Mouse (Mus musculus) embryonic facial prominence, embryonic 12.5 days (tissue): ENCODE measurements around the gene Dram1. TPM values are rescaled to one million over a fixed set of nuclear protein-coding genes. Genes with fewer than 3 reads are reported as not detected.

Source experiments
- ATAC-seq: fragments of 200-750 bp; cut with Nextera tagmentation; 2 replicates; pipeline ENCODE4 v1.8.0; 2017; ENCODE audit not compliant: insufficient number of reproducible peaks, insufficient read depth, low FRiP score, low TSS enrichment
- H3K27ac ChIP-seq: fragments of 300-500 bp; sonication (generic); 2 replicates; pipeline ENCODE4 v1.5.1; 2016; ENCODE audit warnings: mild to moderate bottlenecking
- H3K27me3 ChIP-seq: fragments of 300-500 bp; sonication (generic); 2 replicates; pipeline ENCODE4 v1.6.1; 2016; ENCODE audit warnings: mild to moderate bottlenecking, moderate library complexity
- H3K36me3 ChIP-seq: fragments of 300-500 bp; sonication (generic); 2 replicates; pipeline ENCODE4 v1.6.1; 2016; ENCODE audit warnings: mild to moderate bottlenecking
- H3K4me1 ChIP-seq: fragments of 300-500 bp; sonication (generic); 2 replicates; pipeline ENCODE4 v1.6.1; 2016
- H3K4me2 ChIP-seq: fragments of 300-500 bp; sonication (generic); replicated peaks from 2 replicates; pipeline ENCODE4 v1.6.1; 2016; ENCODE audit warnings: mild to moderate bottlenecking, moderate library complexity
- H3K4me3 ChIP-seq: fragments of 300-500 bp; sonication (generic); 2 replicates; pipeline ENCODE4 v1.5.1; 2016; ENCODE audit warnings: mild to moderate bottlenecking
- H3K9ac ChIP-seq: fragments of 300-500 bp; sonication (generic); 2 replicates; pipeline ENCODE4 v1.6.1; 2016; ENCODE audit warnings: mild to moderate bottlenecking, moderate library complexity
- H3K9me3 ChIP-seq: fragments of 300-500 bp; sonication (generic); 2 replicates; pipeline ENCODE4 v1.6.1; 2016; ENCODE audit warnings: mild to moderate bottlenecking, moderate library complexity
- WGBS: fragments of 180-500 bp; shearing (Covaris S2); methylation state at CpG from one replicate; pipeline ENCODE4 v1.1.7; 2016; 5-methylcytosine and 5-hydroxymethylcytosine counted together
- polyA plus RNA-seq: library from polyadenylated mRNA; unstranded; fragments of >200 nt; fragmentation: Nextera tagmentation; extraction: Ambion mirVana; gene quantifications from 2 replicates; pipeline ENCODE4 v1.2.1, GENCODE M21; 2016

Gene Dram1
- polyA plus RNA-seq, 1 experiment from 2014 or later: 0.88 TPM

DNA sequence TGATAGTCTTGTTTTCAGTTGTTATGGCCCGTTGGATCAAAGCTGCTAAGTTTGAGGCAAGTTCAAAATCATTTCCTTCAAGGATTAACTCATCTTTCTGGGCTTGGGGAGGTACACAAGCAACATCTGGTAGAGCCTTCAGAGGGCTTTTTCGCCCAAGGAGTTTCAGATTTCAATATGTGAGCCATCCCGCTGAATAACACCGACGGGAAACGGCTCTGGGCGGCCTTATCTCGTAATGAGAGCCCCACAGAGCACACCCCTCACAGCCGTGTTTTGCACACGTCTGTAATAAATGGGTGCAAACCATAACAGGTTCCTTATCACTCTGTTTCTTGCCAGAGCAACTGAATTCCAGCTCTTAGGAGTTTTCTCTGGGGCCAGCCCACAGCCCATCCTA lies 69.0 kb downstream of the Dram1 start:
- H3K4me3 ChIP-seq: no peak overlapping the region
- WGBS: 59% methylated on average over 10 of the region's 10 CpGs
- H3K27me3 ChIP-seq: no peaks in the 10 kb centered on the region
- no peak overlapping the region for H3K27ac ChIP-seq
- no peak overlapping the region for H3K4me2 ChIP-seq
- H3K9me3 ChIP-seq: no peaks in the 10 kb centered on the region
- no peaks in the 10 kb centered on the region for H3K36me3 ChIP-seq
- no peaks in the 10 kb centered on the region for H3K4me1 ChIP-seq
- no peak for ATAC-seq
- H3K9ac ChIP-seq: no peak overlapping the region

DNA sequence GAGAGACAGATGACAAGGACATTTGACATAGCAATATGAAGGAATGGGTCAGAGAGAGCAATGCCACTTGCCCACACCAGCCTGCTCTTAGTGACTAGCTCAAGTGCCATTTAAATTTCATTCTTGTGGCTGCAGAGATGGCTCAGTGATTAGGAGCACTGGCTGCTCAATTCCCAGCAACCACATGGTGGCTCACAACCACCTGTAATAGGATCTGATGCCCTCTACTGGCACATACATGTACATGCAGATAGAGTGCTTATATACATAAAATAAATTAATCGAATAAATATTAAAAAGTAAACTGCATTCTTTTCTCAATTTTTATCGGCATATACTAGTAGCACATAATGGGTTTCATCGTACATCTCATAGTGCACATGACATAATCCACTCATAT lies 72.6 kb downstream of the Dram1 start:
- Histone ChIP-seq H3K36me3 (no peaks in the 10 kb centered on the region), H3K27me3 (no peaks in the 10 kb centered on the region), H3K27ac (no peak overlapping the region), H3K9me3 (no peaks in the 10 kb centered on the region), H3K9ac (no peak overlapping the region), H3K4me1 (peaks cover 7% of the 10 kb centered on the region; the same call in 1 of the 2 replicates), H3K4me2 (no peak overlapping the region), H3K4me3 (no peak overlapping the region)
- no peak for ATAC-seq
- WGBS: 92% methylated on average over 3 of the region's 3 CpGs

DNA sequence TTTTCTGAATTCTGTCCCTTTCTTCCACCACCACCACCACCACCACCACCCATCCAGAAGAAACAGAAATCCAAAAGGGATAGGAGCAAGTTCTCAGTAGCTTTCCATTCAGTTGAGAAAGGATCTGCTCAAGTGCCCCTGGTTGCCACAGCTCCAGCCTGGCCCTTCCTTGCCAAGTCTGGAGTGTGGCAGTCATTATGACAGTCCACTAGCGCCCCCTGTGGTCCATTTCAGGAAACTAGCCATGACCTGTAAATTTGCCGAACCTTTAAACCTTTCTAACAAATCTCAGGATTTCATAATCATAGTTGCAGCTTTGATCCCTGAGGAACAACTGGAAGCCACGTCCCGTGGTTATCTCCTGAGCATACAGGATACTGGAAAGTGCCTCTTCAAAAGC lies 74.6 kb downstream of the Dram1 start:
- ATAC-seq: no peak
- no peaks in the 10 kb centered on the region for H3K36me3 ChIP-seq
- no peak overlapping the region for H3K4me2 ChIP-seq
- no peaks in the 10 kb centered on the region for H3K27me3 ChIP-seq
- 0 out of 2 replicates have a peak, but pooled peaks cover 2% of the 10 kb centered on the region for H3K9me3 ChIP-seq
- H3K4me3 ChIP-seq: no peak overlapping the region
- H3K9ac ChIP-seq: no peak overlapping the region
- whole genome bisulfite sequencing: 9% methylated on average over 4 of the region's 4 CpGs
- H3K27ac ChIP-seq: no peak overlapping the region
- peaks cover 7% of the 10 kb centered on the region; the same call in 1 of the 2 replicates for H3K4me1 ChIP-seq

DNA sequence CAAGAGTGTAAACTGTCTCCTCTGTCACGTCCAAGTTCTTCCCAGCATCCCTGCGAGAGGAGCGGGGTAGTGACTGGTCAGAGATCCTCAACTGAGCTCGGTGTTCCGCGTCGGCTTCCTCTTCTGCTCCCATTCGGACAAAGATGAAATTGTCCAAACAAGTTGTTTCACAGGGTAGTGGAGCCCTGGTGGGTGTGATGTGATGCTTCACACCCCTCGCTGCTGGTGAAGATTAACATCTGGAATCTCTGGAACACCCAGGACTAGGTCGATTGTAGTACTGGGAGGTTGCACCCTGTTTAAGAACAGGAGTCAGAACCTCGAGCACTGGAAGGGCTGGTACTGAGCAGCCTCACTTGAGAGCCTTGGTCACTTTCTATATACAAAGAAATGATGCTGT lies 75.8 kb downstream of the Dram1 start:
- H3K4me1 ChIP-seq: peaks cover 7% of the 10 kb centered on the region; the same call in 1 of the 2 replicates
- no peak overlapping the region for H3K4me3 ChIP-seq
- H3K4me2 ChIP-seq: no peak overlapping the region
- H3K27me3 ChIP-seq: no peaks in the 10 kb centered on the region
- 76% methylated on average over 11 of the region's 11 CpGs for WGBS
- no peak overlapping the region for H3K9ac ChIP-seq
- H3K27ac ChIP-seq: no peak overlapping the region
- no peaks in the 10 kb centered on the region for H3K36me3 ChIP-seq
- no peak for ATAC-seq
- H3K9me3 ChIP-seq: 0 out of 2 replicates have a peak, but pooled peaks cover 2% of the 10 kb centered on the region

DNA sequence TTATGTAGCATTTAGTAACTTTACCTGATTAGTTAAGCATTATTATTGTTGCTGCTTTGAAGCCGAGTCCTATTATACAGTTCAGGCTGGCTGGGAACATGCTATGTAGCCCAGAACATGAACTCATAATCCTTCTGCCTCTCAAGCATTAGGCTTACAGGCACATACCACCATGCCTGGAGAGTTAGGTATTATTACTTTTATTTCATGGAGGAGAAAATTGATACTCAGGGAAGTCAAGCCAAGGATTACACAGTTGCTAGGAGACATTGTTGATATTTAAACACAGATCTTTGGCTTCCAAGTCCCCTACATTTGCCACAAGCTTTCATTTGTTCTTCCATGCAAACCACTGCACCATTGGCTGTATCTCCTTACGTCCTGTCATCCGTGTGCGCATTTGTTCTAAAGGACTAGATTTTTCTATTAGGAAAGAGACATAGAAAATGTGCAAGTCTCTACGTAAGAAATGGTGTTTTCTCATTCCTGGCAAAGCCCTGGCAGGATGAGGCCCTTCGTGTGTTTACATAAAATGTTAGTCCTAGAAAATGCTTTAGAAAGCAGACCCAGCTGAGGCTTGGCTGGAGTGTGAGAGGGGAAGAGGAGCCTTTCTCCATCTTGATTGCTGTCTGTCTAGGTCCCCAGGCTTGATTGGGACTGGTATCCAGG lies 76.9 kb downstream of the Dram1 start:
- Histone ChIP-seq H3K27me3 (no peaks in the 10 kb centered on the region), H3K27ac (peak overlapping the region; percentile 65), H3K9me3 (0 out of 2 replicates have a peak, but pooled peaks cover 2% of the 10 kb centered on the region), H3K4me1 (peaks cover 7% of the 10 kb centered on the region; the same call in 1 of the 2 replicates), H3K4me3 (no peak overlapping the region), H3K36me3 (no peaks in the 10 kb centered on the region), H3K9ac (no peak overlapping the region), H3K4me2 (no peak overlapping the region)
- 59% methylated on average over 6 of the region's 6 CpGs for WGBS
- ATAC-seq: no peak

DNA sequence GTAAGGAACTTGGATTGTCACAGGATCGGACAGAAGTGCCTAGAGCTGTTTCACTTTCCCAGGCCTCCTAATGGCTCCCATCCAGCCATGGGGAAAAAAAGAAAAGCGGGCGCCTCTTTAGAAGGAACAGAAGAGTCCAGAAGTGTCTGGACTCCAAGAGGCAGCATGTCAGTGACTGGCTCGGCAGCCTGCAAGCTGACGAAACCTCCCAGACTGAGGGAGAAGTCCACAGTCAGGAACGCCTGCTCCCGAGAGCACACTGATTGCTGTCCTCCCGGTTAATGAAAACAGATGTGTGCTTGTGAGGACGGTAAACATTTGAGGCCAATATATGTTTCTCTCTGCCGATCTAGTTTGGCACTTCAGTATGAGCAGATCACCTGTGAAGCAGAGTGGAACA lies 81.9 kb downstream of the Dram1 start:
- H3K9ac ChIP-seq: no peak overlapping the region
- H3K4me1 ChIP-seq: peaks cover 1% of the 10 kb centered on the region; the same call in 1 of the 2 replicates
- whole genome bisulfite sequencing: 36% methylated on average over 10 of the region's 10 CpGs
- no peaks in the 10 kb centered on the region for H3K36me3 ChIP-seq
- H3K9me3 ChIP-seq: 0 out of 2 replicates have a peak, but pooled peaks cover 2% of the 10 kb centered on the region
- no peak overlapping the region for H3K4me3 ChIP-seq
- no peak overlapping the region for H3K27ac ChIP-seq
- no peak for ATAC-seq
- H3K27me3 ChIP-seq: no peaks in the 10 kb centered on the region
- no peak overlapping the region for H3K4me2 ChIP-seq

DNA sequence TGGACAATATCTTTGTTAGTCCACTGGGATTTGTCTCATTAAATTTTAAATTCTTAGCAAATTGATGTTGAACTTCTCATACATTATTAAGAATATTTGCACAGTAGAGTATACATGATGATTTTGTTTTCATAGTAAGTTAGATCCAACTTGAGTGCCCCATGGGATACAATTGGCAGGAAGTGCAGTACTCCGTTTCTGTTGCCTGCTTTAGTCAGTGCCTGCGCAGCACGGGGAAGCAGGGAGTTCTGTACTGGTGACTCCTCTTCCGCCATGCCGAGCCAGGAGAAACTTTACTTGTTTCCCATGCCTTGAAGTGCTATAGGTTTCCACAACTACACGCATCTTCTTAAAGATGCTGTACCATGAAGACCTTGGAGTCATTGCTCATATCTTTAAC lies 83.8 kb downstream of the Dram1 start:
- Histone ChIP-seq H3K27me3 (no peaks in the 10 kb centered on the region), H3K9me3 (0 out of 2 replicates have a peak, but pooled peaks cover 2% of the 10 kb centered on the region), H3K9ac (no peak overlapping the region), H3K4me1 (no peaks in the 10 kb centered on the region), H3K4me2 (no peak overlapping the region), H3K4me3 (no peak overlapping the region), H3K27ac (no peak overlapping the region), H3K36me3 (no peaks in the 10 kb centered on the region)
- 89% methylated on average over 6 of the region's 6 CpGs for WGBS
- no peak for ATAC-seq

DNA sequence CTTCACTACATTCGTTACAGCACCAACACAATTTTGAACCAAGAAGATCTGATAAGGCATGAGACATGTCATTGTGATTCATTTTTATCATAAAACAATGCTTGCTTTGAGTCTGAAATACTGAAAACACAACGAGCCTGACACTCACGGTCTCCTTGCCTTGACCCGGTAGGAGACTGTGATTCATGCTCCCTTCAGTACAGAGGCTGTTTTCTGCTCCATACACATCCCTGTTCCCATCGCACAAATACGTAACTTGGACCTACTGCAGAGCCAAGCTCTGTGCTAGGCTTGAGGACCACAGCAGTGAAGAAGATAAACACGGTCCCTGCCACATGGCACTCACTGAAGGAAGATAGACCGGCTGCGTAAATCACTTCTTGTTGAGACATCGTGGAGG lies 90.8 kb downstream of the Dram1 start:
- no peak overlapping the region for H3K27ac ChIP-seq
- no peaks in the 10 kb centered on the region for H3K36me3 ChIP-seq
- H3K4me2 ChIP-seq: no peak overlapping the region
- H3K4me3 ChIP-seq: no peak overlapping the region
- H3K9me3 ChIP-seq: no peaks in the 10 kb centered on the region
- H3K4me1 ChIP-seq: no peaks in the 10 kb centered on the region
- H3K27me3 ChIP-seq: no peaks in the 10 kb centered on the region
- no peak overlapping the region for H3K9ac ChIP-seq
- 89% methylated on average over 10 of the region's 10 CpGs for WGBS
- no peak for ATAC-seq

DNA sequence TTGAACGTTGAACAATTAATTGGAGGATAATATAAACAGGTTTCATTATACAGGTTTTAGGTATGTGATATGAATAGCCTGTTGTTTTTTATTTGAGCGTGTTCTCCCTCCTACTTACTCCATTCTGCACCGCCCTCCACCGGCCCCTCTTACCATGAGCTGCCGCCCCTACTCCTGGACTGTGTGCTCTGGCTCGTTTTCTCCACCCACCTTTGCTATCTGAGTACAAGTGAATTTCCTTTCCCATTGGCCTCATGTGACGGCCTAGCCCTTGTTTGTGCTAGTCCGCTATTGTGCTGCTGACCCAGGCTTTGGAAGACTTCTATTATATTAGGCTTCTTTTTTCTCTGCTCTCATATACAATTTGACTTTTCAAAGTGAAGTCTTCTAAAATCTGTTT lies 91.6 kb downstream of the Dram1 start:
- 72% methylated on average over 8 of the region's 8 CpGs for WGBS
- Histone ChIP-seq H3K36me3 (no peaks in the 10 kb centered on the region), H3K27me3 (no peaks in the 10 kb centered on the region), H3K4me2 (no peak overlapping the region), H3K4me3 (no peak overlapping the region), H3K4me1 (no peaks in the 10 kb centered on the region), H3K27ac (no peak overlapping the region), H3K9ac (no peak overlapping the region), H3K9me3 (no peaks in the 10 kb centered on the region)
- ATAC-seq: no peak

DNA sequence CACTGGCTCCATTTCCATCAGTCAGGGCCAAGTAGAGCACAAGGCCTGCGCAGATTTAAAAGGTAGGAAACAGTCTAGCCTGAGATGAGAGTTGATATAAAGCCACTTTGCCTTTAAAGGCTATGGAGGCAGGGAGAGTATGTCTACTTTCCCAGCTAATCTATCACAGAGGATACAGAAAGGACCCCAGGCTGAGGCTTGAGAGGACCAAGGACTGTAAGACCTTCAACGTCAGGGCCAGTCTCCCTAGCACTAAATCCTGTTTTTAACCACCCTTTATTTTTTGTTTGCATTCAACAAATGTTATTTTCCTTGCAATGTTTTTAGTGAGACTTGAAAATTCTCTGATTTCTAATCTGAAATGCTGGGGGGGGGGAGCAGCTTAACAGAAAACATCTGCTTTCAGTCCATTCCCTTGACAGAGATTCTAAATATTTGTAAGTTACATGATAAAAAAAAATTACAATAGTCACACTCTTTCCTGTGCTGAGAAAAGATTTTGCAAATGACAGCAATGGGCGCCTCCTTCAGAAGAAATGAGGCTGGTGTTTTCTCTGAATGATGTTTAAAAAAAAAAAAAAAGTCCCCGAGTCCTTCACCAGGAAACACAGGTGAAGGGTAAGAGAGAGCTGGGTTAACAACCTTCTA lies 94.4 kb downstream of the Dram1 start:
- H3K27ac ChIP-seq: no peak overlapping the region
- no peak overlapping the region for H3K9ac ChIP-seq
- ATAC-seq: no peak
- H3K36me3 ChIP-seq: no peaks in the 10 kb centered on the region
- H3K4me1 ChIP-seq: no peaks in the 10 kb centered on the region
- H3K4me3 ChIP-seq: no peak overlapping the region
- WGBS: 84% methylated on average over 4 of the region's 4 CpGs
- H3K27me3 ChIP-seq: no peaks in the 10 kb centered on the region
- H3K9me3 ChIP-seq: no peaks in the 10 kb centered on the region
- no peak overlapping the region for H3K4me2 ChIP-seq

DNA sequence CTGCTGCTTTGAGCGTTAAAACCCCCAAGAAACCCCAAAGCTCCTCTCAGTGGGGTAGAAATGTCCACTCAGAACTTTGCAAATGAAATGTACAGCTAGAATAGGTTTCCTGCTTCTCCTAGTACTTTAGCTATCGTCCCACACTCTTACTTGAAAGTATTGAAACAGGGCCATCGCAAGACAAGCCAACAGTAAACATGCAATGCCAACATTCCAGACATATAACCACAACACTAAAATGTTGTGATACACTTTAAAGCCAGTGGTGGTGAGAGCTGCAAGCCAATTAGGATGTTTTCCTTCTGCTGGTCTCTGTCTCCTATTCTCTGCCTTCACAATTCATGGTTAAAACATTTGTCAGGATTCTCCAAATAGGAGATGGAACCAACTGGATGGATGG lies 97.2 kb downstream of the Dram1 start:
- no peak overlapping the region for H3K4me2 ChIP-seq
- H3K9me3 ChIP-seq: no peaks in the 10 kb centered on the region
- no peaks in the 10 kb centered on the region for H3K27me3 ChIP-seq
- no peaks in the 10 kb centered on the region for H3K4me1 ChIP-seq
- no peaks in the 10 kb centered on the region for H3K36me3 ChIP-seq
- 91% methylated on average over 3 of the region's 3 CpGs for WGBS
- H3K4me3 ChIP-seq: no peak overlapping the region
- no peak overlapping the region for H3K27ac ChIP-seq
- no peak for ATAC-seq
- H3K9ac ChIP-seq: no peak overlapping the region

DNA sequence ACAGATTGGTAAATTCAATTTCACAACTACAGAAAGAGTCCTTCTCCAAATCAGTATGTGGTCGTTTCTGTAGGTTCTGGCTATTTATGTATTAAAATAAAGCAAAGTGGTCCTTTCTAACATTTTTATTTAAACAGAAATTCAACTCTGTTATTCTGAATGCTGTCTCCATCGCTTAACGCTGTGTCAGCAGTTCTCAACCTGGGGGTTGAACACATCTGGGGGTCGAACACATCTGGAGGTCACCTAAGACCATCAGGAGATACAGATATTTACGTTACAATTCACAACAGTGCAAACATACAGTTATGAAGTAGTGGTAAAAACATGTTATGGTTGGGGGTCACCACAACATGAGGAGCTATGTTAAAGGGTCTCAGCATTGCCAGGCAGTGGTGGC lies 104.8 kb downstream of the Dram1 start:
- ATAC-seq: no peak
- H3K27ac ChIP-seq: no peak overlapping the region
- H3K4me1 ChIP-seq: no peaks in the 10 kb centered on the region
- 71% methylated on average over 5 of the region's 5 CpGs for WGBS
- no peaks in the 10 kb centered on the region for H3K9me3 ChIP-seq
- no peaks in the 10 kb centered on the region for H3K36me3 ChIP-seq
- H3K4me2 ChIP-seq: no peak overlapping the region
- H3K27me3 ChIP-seq: no peaks in the 10 kb centered on the region
- no peak overlapping the region for H3K4me3 ChIP-seq
- no peak overlapping the region for H3K9ac ChIP-seq
